Mouse (Mus musculus) ES-Bruce4 (cell line): Measurements from ENCODE around the gene Ifit1bl1.
"Not testable (repeated sequence)": the region's sequence is repeated elsewhere in the genome, so short reads cannot be mapped to it uniquely, and the experiment has no call there.

Source experiments
- CTCF ChIP-seq: IDR thresholded peaks from one replicate; pipeline ENCODE4 v1.8.1; 2011; ENCODE audit warnings: low read depth, low read length
- POLR2A ChIP-seq: IDR thresholded peaks from one replicate; pipeline ENCODE4 v1.8.1; 2011; ENCODE audit warnings: low read length; ENCODE audit not compliant: insufficient read depth

- not testable (repeated sequence) for TF ChIP-seq CTCF, POLR2A
Measured at GRCm38 (mm10) chr19:34587898-34588692, 13.7 kb downstream of the Ifit1bl1 start.
